Mouse (Mus musculus) hindbrain, embryonic 10.5 days (tissue): Measurements from ENCODE around the gene Sirt4. TPM values are rescaled to one million over a fixed set of nuclear protein-coding genes. Genes with fewer than 3 reads are reported as not detected.
"Not testable (repeated sequence)": the region's sequence is repeated elsewhere in the genome, so short reads cannot be mapped to it uniquely, and the experiment has no call there.

ENCODE experiments used
- DNase-seq: peaks from one replicate; pipeline ENCODE4 v3.0.0-alpha.2; 2017; ENCODE audit warnings: low spot score
- H3K27ac ChIP-seq: fragments of 300-500 bp; sonication (generic); 2 replicates; pipeline ENCODE4 v1.5.1; 2016; ENCODE audit warnings: mild to moderate bottlenecking, moderate library complexity
- H3K27me3 ChIP-seq: fragments of 300-500 bp; sonication (generic); 2 replicates; pipeline ENCODE4 v1.6.1; 2016; ENCODE audit warnings: mild to moderate bottlenecking; ENCODE audit not compliant: poor library complexity, insufficient read depth, severe bottlenecking
- H3K36me3 ChIP-seq: fragments of 300-500 bp; sonication (generic); 2 replicates; pipeline ENCODE4 v1.6.1; 2016; ENCODE audit warnings: mild to moderate bottlenecking, moderate library complexity
- H3K4me1 ChIP-seq: fragments of 300-500 bp; sonication (generic); replicated peaks from 2 replicates; pipeline ENCODE4 v1.6.1; 2016; ENCODE audit warnings: mild to moderate bottlenecking
- H3K4me3 ChIP-seq: fragments of 300-500 bp; sonication (generic); 2 replicates; pipeline ENCODE4 v1.5.1; 2016; ENCODE audit warnings: mild to moderate bottlenecking, moderate library complexity
- H3K9me3 ChIP-seq: fragments of 300-500 bp; sonication (generic); 2 replicates; pipeline ENCODE4 v1.6.1; 2016; ENCODE audit warnings: mild to moderate bottlenecking, moderate library complexity
- WGBS: fragments of 180-500 bp; shearing (Covaris S2); methylation state at CpG from one replicate; pipeline ENCODE4 v1.1.7; 2016; 5-methylcytosine and 5-hydroxymethylcytosine counted together
- polyA plus RNA-seq: library from polyadenylated mRNA; unstranded; fragments of >200 nt; fragmentation: Nextera tagmentation; extraction: Ambion mirVana; gene quantifications from 2 replicates; pipeline ENCODE4 v1.2.1, GENCODE M21; 2016

Gene Sirt4
- polyA plus RNA-seq, 1 experiment from 2014 or later = 17.2 TPM

DNA sequence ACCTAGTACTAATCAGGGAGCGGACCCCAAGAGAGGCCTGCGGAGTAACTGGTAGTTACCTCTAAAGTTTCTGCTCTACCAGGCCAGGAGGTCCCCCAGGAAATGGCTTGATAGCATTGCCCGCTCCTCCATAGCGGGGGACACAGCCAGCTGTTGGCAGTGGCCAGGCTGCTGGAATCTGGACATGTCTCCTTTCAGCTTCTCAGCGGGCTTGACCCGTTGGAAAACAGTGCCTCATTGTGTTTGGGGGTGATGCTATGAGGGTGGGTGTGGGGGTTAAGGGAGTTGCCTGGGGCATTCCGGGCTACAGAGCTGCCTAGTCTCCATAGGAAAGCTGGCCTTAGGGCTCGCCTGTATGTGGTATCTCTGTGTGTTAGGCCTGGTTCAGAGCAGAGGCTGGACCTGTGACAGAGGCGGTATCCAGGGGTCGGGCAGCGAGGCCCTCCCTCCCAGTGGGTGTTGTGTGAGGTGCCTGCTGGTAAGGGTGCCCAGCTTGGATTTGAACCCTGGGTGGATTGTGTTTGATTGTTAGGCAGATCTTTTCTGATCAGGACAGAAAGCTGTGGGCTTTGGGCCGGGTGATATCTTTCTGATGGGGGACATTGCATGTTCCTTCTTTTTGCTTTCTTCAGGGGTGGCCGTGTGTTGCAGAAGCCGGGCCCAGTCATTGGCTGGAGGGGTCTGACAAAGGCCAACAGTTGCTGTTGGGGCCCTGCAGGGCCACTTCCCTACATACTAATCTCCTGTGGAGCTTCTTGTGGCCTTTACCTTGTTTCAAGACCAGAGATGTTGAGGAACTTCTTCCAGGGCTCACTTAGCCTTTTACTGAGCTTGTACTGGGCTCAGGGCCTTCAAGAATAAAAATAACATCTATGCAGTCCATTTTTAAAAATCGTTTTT is 25.5 kb upstream of the Sirt4 start:
- H3K9me3 ChIP-seq = no peaks in the 10 kb centered on the region
- peak overlapping the region; percentile 72 for H3K27ac ChIP-seq
- 0 out of 2 replicates have a peak, but pooled peaks cover 6% of the 10 kb centered on the region for H3K27me3 ChIP-seq
- H3K4me3 ChIP-seq = peak overlapping the region; percentile 87
- peaks cover 60% of the 10 kb centered on the region for H3K4me1 ChIP-seq
- no peaks in the 10 kb centered on the region for H3K36me3 ChIP-seq
- 58% methylated on average over 15 of the region's 15 CpGs for WGBS
- DNase-seq = peak; percentile 29

DNA sequence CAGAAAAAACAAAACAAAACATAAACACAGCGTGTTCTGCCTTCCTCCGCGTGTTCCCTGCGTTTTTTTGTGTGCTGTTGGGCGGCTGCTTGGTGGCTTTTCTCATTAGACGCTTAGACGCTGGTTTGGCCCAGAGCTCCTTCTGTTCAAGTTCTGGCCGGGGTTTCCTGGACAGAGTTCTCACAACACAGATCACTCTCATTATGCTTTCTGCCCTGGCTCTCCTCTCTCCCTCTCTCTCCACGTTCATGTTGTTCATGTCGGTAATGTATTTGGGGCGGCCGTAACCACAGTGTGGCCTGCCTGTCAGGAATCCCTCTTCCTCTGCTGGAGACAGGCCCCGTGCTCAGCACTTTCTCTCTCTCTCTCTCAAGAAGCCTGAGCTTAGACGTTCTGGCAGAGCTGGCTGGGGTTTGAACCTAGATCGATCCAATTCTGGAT is 24.8 kb upstream of the Sirt4 start:
- Histone ChIP-seq H3K27ac (peak overlapping the region; percentile 72; the same call in 1 of the 2 replicates), H3K4me1 (peaks cover 53% of the 10 kb centered on the region), H3K9me3 (no peaks in the 10 kb centered on the region), H3K27me3 (0 out of 2 replicates have a peak, but pooled peaks cover 6% of the 10 kb centered on the region), H3K36me3 (no peaks in the 10 kb centered on the region), H3K4me3 (peak overlapping the region; percentile 87)
- WGBS = 47% methylated on average over 15 of the region's 15 CpGs
- peak; percentile 31 for DNase-seq

DNA sequence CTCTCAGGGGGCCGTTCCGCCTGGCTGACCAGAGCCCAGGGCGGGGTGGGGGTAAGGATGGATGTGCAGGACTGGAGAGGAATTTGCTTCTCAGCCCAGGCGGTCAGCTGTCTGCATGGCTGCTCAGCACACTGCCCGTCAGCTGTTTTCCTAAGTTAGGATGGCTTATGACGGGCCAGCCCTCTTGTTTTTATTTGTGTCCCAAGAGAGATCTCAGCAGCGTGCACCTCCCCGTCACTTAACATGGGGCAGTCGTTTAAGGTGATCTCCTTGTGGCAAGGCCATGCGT is 24.3 kb upstream of the Sirt4 start:
- WGBS = 21% methylated on average over 10 of the region's 10 CpGs
- 0 out of 2 replicates have a peak, but pooled peaks cover 2% of the 10 kb centered on the region for H3K9me3 ChIP-seq
- 0 out of 2 replicates have a peak, but pooled peaks cover 6% of the 10 kb centered on the region for H3K27me3 ChIP-seq
- peaks cover 50% of the 10 kb centered on the region for H3K4me1 ChIP-seq
- H3K36me3 ChIP-seq = no peaks in the 10 kb centered on the region
- H3K4me3 ChIP-seq = peak overlapping the region; percentile 87
- H3K27ac ChIP-seq = peak overlapping the region; percentile 60
- peak; percentile 57 for DNase-seq

DNA sequence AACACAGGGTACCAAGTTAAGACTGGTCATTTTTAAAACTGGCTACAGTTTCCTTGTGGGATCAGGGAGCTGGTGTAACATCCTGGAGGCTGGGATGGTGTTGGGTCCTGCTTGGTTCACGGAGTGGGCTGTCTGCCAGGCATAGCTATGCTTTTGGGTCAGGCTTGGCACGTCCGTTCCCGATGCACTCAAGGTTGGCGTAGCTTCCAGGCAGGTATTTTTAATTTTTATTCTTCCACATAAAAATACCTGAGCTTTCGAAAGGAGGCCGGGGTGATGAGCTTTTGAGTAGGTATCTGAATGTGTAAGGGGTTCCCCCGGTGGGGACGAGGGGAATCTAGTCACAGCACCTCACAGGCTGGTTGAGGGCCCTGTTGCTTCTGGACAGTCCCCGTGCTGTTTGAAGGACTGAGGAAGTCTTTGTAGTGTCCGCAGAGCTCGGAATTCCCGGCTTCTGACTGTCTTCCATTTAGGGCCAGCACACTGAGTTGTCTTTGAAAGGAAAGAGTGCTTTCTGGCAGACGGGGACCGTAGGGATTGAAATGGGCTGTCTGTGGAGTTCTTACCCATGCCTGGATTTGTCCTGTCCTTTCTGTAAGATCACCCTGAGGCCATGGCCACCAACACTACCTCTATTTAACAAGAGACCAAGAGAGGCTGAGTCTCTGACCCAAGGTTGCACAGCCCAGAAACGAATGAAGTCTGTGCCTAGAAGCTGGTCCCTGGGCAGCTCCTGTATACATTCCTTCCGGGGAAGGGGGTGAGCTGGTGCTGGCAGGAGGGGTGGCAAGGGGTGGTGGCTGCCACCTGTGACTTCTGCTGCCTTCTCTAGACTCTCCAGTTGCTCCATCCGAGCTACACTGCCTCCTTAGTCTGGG is 23.7 kb upstream of the Sirt4 start:
- Histone ChIP-seq H3K9me3 (0 out of 2 replicates have a peak, but pooled peaks cover 2% of the 10 kb centered on the region), H3K4me1 (peaks cover 50% of the 10 kb centered on the region), H3K4me3 (peak overlapping the region; percentile 87), H3K27me3 (0 out of 2 replicates have a peak, but pooled peaks cover 6% of the 10 kb centered on the region), H3K27ac (peak overlapping the region; percentile 60), H3K36me3 (no peaks in the 10 kb centered on the region)
- WGBS = 49% methylated on average over 18 of the region's 18 CpGs
- DNase-seq = no peak

DNA sequence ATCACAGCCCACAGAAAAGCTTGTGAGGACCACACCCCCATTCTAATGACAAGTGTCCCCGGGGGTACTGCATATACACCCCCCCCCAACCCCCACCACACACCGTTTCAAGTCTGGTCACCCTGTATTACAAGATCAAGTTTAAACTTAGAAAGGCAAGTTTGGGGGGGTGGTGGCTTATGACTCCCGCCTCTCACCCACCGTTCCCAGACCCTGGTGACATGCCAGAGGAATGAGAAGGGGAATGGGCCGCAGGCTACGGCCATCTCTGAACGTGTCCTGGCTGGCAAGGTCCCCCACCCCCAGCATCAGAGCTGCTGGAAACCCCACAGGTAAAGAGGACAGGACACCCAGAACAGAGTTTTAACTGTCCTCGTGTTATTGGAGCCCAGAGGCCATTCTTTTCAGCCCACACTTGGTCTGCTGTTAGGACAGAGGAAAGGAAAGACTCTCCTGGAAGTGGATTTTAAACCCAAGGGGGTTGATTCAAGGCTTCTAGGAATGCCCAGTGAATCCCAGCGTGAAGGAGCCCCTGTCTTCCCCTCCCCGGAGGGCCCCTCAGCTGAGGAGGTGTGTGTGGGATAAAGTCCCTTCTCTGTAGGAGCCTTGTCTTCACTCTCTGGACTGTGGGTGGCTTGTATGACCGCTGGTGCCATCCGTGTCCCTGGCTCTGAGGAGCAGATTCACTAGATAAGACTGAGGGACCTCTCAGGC is 22.9 kb upstream of the Sirt4 start:
- WGBS = 26% methylated on average over 12 of the region's 12 CpGs

DNA sequence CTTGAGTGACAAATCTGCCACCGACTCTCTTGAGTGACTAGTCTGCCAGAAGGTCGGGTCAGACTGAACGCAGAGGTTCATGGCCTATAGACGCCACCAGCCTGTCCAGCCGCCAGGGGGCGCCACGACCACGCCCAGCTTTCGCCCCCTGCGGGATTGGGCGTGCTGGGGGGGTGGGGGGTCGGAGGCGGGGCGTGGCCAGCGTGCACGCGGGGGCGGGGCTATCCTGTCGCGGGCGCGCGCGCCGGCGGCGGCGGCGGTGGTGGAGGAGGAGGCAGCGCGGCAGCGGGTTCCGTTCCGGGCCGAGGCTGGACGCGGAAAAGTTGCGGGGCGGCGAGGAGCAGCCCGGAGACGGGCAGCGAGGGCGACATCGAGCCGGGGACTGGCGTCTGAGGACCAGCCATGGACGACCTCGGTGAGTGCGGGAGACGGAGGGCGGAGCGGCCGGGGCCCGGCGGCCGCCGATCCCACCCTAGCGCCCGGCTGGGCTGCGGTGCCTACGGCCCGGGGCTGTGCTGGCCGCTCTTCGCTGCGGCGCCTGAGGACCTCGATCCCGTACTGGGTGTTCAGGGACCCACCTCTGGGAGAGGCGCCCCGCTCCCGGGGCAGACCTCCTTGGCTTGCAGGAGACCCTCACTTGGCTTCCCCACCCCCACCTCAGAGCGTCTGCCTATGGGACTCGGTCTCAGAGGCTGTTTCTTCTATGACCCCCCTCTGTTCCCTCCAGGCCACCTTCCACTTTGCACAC is 22.1 kb upstream of the Sirt4 start, which contains the start of gene Pxn:
Pxn (plus strand) TSS at position 223 of the 748 bp plus-strand sequence.
- 0 out of 2 replicates have a peak, but pooled peaks cover 6% of the 10 kb centered on the region for H3K27me3 ChIP-seq
- WGBS = under 1% methylated on average over 74 of the region's 74 CpGs
- peak; percentile 94 for DNase-seq
- H3K9me3 ChIP-seq = 0 out of 2 replicates have a peak, but pooled peaks cover 2% of the 10 kb centered on the region
- H3K27ac ChIP-seq = peak within 1 kb of the TSS; percentile 91
- peak within 1 kb of the TSS; percentile 87 for H3K4me3 ChIP-seq
- H3K36me3 ChIP-seq = no peaks in the 10 kb centered on the region
- peaks cover 45% of the 10 kb centered on the region for H3K4me1 ChIP-seq

More for the DNA sequence above, 22.9 kb upstream of the Sirt4 start:
- DNase-seq = no peak
- no peaks in the 10 kb centered on the region for H3K36me3 ChIP-seq
- peaks cover 50% of the 10 kb centered on the region for H3K4me1 ChIP-seq
- peak overlapping the region; percentile 91 for H3K27ac ChIP-seq
- peak overlapping the region; percentile 87 for H3K4me3 ChIP-seq
- 0 out of 2 replicates have a peak, but pooled peaks cover 2% of the 10 kb centered on the region for H3K9me3 ChIP-seq
- H3K27me3 ChIP-seq = 0 out of 2 replicates have a peak, but pooled peaks cover 6% of the 10 kb centered on the region

DNA sequence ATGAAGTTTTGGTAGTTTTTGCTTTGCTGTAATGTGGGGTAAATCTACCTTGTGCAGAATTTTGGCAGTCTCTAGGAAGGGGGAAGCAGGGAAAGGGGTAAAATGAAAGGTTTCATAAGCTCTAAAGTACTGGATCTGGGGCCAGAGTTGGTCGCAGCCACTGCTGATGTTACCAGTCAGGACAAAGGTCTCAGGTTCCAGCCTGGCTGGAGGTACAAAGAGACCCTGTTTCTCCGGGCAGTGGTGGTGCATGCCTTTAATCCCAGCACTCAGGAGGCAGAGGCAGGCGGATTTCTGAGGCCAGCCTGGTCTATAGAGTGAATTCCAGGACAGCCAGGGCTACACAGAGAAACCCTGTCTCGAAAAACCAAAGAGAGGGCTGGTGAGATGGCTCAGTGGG is 21.1 kb upstream of the Sirt4 start:
- not testable (repeated sequence) for DNase-seq, H3K27me3 ChIP-seq, H3K36me3 ChIP-seq, H3K27ac ChIP-seq, H3K9me3 ChIP-seq, H3K4me3 ChIP-seq
- 70% methylated on average over 4 of the region's 4 CpGs for WGBS
- peaks cover 44% of the 10 kb centered on the region for H3K4me1 ChIP-seq

DNA sequence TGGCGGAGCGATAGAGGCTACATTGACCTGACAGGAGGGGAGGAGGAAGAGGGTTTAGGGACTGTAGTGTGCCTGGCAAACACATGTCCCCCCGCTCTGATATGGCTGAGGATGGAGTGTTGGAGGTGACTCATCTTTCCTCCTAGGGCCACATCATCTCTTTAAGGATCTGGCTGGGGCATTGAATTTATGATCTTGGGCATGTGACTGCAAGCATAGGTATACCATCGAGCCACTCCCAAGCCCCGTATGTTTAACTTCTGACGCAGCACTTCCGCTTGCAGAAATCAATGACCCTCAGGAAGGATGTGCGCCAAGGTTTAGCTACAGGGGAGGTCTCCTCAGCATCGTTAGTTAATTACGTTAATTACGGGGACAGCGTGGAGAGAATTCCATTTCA is 18.5 kb upstream of the Sirt4 start:
- H3K36me3 ChIP-seq = no peaks in the 10 kb centered on the region
- WGBS = 62% methylated on average over 12 of the region's 12 CpGs
- peaks cover 9% of the 10 kb centered on the region; the same call in 1 of the 2 replicates for H3K27me3 ChIP-seq
- DNase-seq = no peak
- H3K27ac ChIP-seq = no peak overlapping the region
- peaks cover 19% of the 10 kb centered on the region for H3K4me1 ChIP-seq
- H3K9me3 ChIP-seq = 0 out of 2 replicates have a peak, but pooled peaks cover 2% of the 10 kb centered on the region
- H3K4me3 ChIP-seq = no peak overlapping the region

DNA sequence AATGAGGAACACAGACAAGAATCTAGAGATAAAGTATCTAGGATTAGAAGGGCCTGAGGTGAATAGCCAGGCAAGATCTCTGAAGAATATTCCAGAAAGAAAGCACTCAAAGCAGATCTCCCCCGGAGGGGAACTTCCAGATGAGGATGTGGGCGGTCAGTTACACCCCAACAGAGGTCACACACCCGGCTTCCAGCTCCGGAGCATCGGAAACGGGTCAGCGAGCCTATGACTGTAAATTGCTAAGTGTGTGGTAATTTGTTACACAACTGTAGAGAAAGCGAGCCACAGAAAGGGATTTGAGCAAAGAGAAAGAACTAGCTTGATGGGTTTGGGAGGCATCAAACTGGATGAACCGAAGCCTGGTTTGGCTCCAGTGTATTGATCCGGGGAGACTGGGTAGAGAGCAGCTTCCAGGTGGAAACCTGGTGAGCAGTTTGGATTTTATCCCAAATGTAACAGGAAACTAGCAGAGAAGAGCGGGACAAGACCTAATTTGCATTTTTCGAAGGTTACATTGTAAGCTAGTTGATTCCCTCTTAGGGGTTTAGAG is 15.9 kb upstream of the Sirt4 start:
- Histone ChIP-seq H3K4me3 (no peak overlapping the region), H3K27me3 (peaks cover 4% of the 10 kb centered on the region; the same call in 1 of the 2 replicates)
- 85% methylated on average over 12 of the region's 12 CpGs for WGBS

DNA sequence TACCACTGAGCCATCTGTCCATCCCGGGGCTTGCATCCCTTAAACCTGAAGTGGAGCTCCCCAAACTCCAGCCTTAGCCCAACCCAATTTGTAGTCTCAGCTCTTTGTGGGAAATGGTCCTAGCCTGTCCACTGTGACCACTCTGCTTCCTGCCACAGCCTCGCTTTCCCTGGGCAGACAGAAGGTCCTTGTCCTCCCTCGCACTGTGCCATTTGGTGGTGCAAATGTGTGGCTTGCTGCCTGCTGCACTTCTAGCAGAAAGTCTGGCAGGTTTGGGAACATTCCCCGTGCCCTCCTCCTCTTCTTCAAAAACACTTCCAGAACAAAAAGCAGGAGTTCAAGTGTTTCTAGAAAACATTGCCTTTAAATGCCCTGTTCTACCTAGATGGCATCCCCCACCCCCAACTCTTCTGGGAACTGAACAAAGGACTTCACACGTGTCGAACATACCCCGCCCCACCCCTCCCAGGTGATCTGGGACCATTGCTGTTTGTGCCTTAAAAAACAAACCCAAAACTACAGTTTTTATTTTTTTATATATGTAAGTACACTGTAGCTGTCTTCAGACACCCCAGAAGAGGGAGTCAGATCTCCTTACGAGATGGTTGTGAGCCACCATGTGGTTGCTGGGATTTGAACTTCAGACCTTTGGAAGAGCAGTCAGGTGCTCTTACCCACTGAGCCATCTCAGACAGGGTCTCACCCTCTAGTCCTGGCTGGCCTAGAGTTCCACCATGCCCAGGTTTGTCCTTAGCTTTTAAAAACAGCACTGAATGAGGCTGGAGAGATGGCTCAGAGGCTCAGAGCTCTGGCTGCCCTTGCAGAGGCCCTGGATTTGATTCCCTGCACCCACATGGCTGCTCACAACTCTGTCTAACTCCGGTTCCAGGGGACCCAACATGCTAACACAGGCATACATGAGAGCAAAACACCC is 14.0 kb upstream of the Sirt4 start:
- peaks cover 4% of the 10 kb centered on the region; the same call in 1 of the 2 replicates for H3K27me3 ChIP-seq
- DNase-seq = no peak
- no peaks in the 10 kb centered on the region for H3K36me3 ChIP-seq
- WGBS = 59% methylated on average over 9 of the region's 9 CpGs
- no peak overlapping the region for H3K4me3 ChIP-seq
- no peak overlapping the region for H3K27ac ChIP-seq
- H3K9me3 ChIP-seq = no peaks in the 10 kb centered on the region
- peaks cover 5% of the 10 kb centered on the region; the same call in 1 of the 2 replicates for H3K4me1 ChIP-seq

More for the DNA sequence above, 15.9 kb upstream of the Sirt4 start:
- H3K36me3 ChIP-seq = no peaks in the 10 kb centered on the region
- no peak overlapping the region for H3K27ac ChIP-seq
- no peak for DNase-seq
- H3K9me3 ChIP-seq = 0 out of 2 replicates have a peak, but pooled peaks cover 2% of the 10 kb centered on the region
- H3K4me1 ChIP-seq = no peaks in the 10 kb centered on the region
